In genomic region chr6:87739898-87740297, GRCm38 (mm10) we compare ENCODE assay signal across 18 mouse cellular contexts. TPM values are rescaled to one million over a fixed set of nuclear protein-coding genes. Genes with fewer than 3 reads are reported as not detected.
DNase-seq lines count a peak whose midpoint lies in the region; ATAC-seq and TF ChIP-seq lines count a peak whose summit lies in the region.
"Had no signal": no experiment of that assay in that cellular context is flagged by ENCODE, and none has a peak within 500 bp of the region (broad histone marks: within the 10 kb centered on the region; RNA-seq: fewer than 3 reads in every experiment).

No protein-coding gene starts in this region.

- H3K9me3 ChIP-seq in heart, embryonic 11.5 days (replicated peaks; ENCODE audit: control insufficient read depth, low read length): no peaks in the 10 kb centered on the region
- H3K9me3 ChIP-seq in kidney, embryonic 15.5 days (replicated peaks): no peaks in the 10 kb centered on the region
- H3K9me3 ChIP-seq in MEL (replicated peaks; ENCODE audit: insufficient read depth, low read length): no peaks in the 10 kb centered on the region
- no peaks in the 10 kb centered on the region for H3K9me3 ChIP-seq in liver, embryonic 14.5 days (ENCODE audit: control insufficient read depth, low read length)
- H3K9me3 ChIP-seq: neural tube, embryonic 15.5 days had no signal

- no peak overlapping the region for H3K9ac ChIP-seq in heart, embryonic 11.5 days (ENCODE audit: low read depth, low read length)
- H3K9ac ChIP-seq in kidney, embryonic 15.5 days: no peak overlapping the region
- H3K9ac ChIP-seq in MEL (ENCODE audit: control insufficient read depth, low read depth, low read length, poor library complexity, severe bottlenecking): no peak overlapping the region
- peak overlapping the region; percentile 55 for H3K9ac ChIP-seq in liver, embryonic 14.5 days (replicated peaks)
- H3K9ac ChIP-seq: neural tube, embryonic 15.5 days had no signal

- peaks cover 8% of the 10 kb centered on the region; the same call in 1 of the 2 replicates for H3K27me3 ChIP-seq in heart, embryonic 11.5 days (ENCODE audit: control insufficient read depth, insufficient read depth, low read length)
- H3K27me3 ChIP-seq in kidney, embryonic 15.5 days: peaks cover 13% of the 10 kb centered on the region
- H3K27me3 ChIP-seq in MEL (ENCODE audit: control insufficient read depth in 1 of 2, insufficient read depth in 2 of 2, low read length in 2 of 2): no peaks in the 10 kb centered on the region
- H3K27me3 ChIP-seq in liver, embryonic 14.5 days (ENCODE audit: control insufficient read depth, insufficient read depth, low read length): no peaks in the 10 kb centered on the region; the same call in 1 of the 2 replicates
- H3K27me3 ChIP-seq: neural tube, embryonic 15.5 days had no signal

- TF ChIP-seq POLR2A in MEL (IDR thresholded peaks at IDR 0.05; ENCODE audit: control insufficient read depth in 1 of 2, insufficient read depth in 1 of 2, low read depth in 1 of 2, low read length in 2 of 2, poor library complexity in 1 of 2): no peak

- no peaks in the 10 kb centered on the region for H3K36me3 ChIP-seq in heart, embryonic 11.5 days (ENCODE audit: control insufficient read depth, insufficient read depth, low read length)
- H3K36me3 ChIP-seq in kidney, embryonic 15.5 days: no peaks in the 10 kb centered on the region
- peaks cover 0 to 25% of the 10 kb centered on the region in 2 experiments; a peak in 2 of 4 replicates for H3K36me3 ChIP-seq in MEL (ENCODE audit: control insufficient read depth in 1 of 2, insufficient read depth in 2 of 2, low read length in 2 of 2)
- no peaks in the 10 kb centered on the region for H3K36me3 ChIP-seq in liver, embryonic 14.5 days (replicated peaks; ENCODE audit: control insufficient read depth, insufficient read depth, low read depth)
- H3K36me3 ChIP-seq: neural tube, embryonic 15.5 days had no signal

- H3K4me2 ChIP-seq in heart, embryonic 11.5 days: no peak overlapping the region
- no peak overlapping the region for H3K4me2 ChIP-seq in kidney, embryonic 15.5 days
- H3K4me2 ChIP-seq in liver, embryonic 14.5 days (ENCODE audit: low read depth): no peak overlapping the region; the same call in 1 of the 2 replicates
- H3K4me2 ChIP-seq: midbrain, embryonic 11.5 days; neural tube, embryonic 15.5 days had no signal

- no peak for TF ChIP-seq CTCF in MEL (IDR thresholded peaks at IDR 0.05 in 2 of 3, conservative IDR thresholded peaks at IDR 0.05 in 1 of 3; ENCODE audit: control insufficient read depth in 1 of 3, insufficient read depth in 1 of 3, low read depth in 2 of 3, low read length in 3 of 3, poor library complexity in 1 of 3, severe bottlenecking in 1 of 3)
- no peak for TF ChIP-seq CTCF in liver, embryonic 14.5 days (IDR thresholded peaks at IDR 0.05; ENCODE audit: low read depth)

- 0 out of 2 replicates have a peak, but pooled peaks have one; percentile 20 for ATAC-seq in heart, embryonic 11.5 days (replicated peaks; ENCODE audit: insufficient number of reproducible peaks, low FRiP score, low TSS enrichment)
- ATAC-seq in kidney, embryonic 15.5 days (replicated peaks; ENCODE audit: low FRiP score): no peak
- peak; percentile 22; the same call in 1 of the 2 replicates for ATAC-seq in liver, embryonic 14.5 days (ENCODE audit: insufficient read depth)
- ATAC-seq: intestine, postnatal 0 days had no signal

- WGBS in heart, embryonic 11.5 days (ENCODE audit: insufficient replicate concordance): 28% methylated on average over 6 of the region's 6 CpGs
- 51% methylated on average over 6 of the region's 6 CpGs for WGBS in kidney, embryonic 15.5 days
- 26% methylated on average over 6 of the region's 6 CpGs for WGBS in liver, embryonic 14.5 days (ENCODE audit: insufficient replicate concordance)

- no peak for DNase-seq in heart, adult 8-10 months (ENCODE audit: low spot score)
- no peak for DNase-seq in kidney, adult 18-20 months
- no peak for DNase-seq in MEL (ENCODE audit: low read depth, low spot score)
- DNase-seq in liver, embryonic 14.5 days (ENCODE audit: low read depth in 3 of 3, low spot score in 3 of 3): no peak
- no peak for DNase-seq in adrenal gland, adult 2 months
- DNase-seq in layer of hippocampus, adult 9-11 months: no peak
- DNase-seq: B cell, adult 2 months; cerebellum, adult 18-20 months; gastrocnemius, postnatal 10 days; kidney, postnatal 14 days; right cerebral cortex, postnatal 4 days; thymus, adult 18-20 months had no signal

- no peak overlapping the region for H3K4me3 ChIP-seq in heart, embryonic 11.5 days (ENCODE audit: low read depth, low read length)
- no peak overlapping the region for H3K4me3 ChIP-seq in kidney, embryonic 15.5 days (replicated peaks)
- no peak overlapping the region for H3K4me3 ChIP-seq in MEL (ENCODE audit: control insufficient read depth in 1 of 2, insufficient read depth in 1 of 2, low read depth in 2 of 2, low read length in 2 of 2)
- no peak overlapping the region for H3K4me3 ChIP-seq in liver, embryonic 14.5 days (ENCODE audit: insufficient read depth in 1 of 2, low read depth in 2 of 2, low read length in 2 of 2)
- H3K4me3 ChIP-seq: neural tube, embryonic 15.5 days had no signal

- peak; percentile 65 to 74 for TF ChIP-seq EP300 in MEL (IDR thresholded peaks at IDR 0.05; ENCODE audit: low read depth in 1 of 2, low read length in 2 of 2)
- TF ChIP-seq EP300 in liver, embryonic 14.5 days (IDR thresholded peaks at IDR 0.05; ENCODE audit: low read depth): no peak

- peaks cover 24% of the 10 kb centered on the region for H3K4me1 ChIP-seq in heart, embryonic 11.5 days (ENCODE audit: control insufficient read depth, insufficient read depth, low read length)
- H3K4me1 ChIP-seq in kidney, embryonic 15.5 days: peaks cover 8% of the 10 kb centered on the region; the same call in 1 of the 2 replicates
- peaks cover 21 to 44% of the 10 kb centered on the region in 2 experiments for H3K4me1 ChIP-seq in MEL (ENCODE audit: control insufficient read depth in 1 of 2, insufficient read depth in 2 of 2, low read length in 2 of 2)
- H3K4me1 ChIP-seq in liver, embryonic 14.5 days (replicated peaks; ENCODE audit: control insufficient read depth in 2 of 2, insufficient read depth in 2 of 2, low read length in 1 of 2): peaks cover 35 to 52% of the 10 kb centered on the region in 2 experiments
- H3K4me1 ChIP-seq: neural tube, embryonic 15.5 days had no signal

- no peak for TF ChIP-seq RAD21 in MEL (IDR thresholded peaks at IDR 0.05; ENCODE audit: low read depth, low read length)

- H3K79me2 ChIP-seq in MEL (ENCODE audit: control insufficient read depth, insufficient read depth, low read length, poor library complexity): no peaks in the 10 kb centered on the region

- H3K27ac ChIP-seq in heart, embryonic 11.5 days (ENCODE audit: low read depth, low read length): peak overlapping the region; percentile 62
- H3K27ac ChIP-seq in kidney, embryonic 15.5 days: peak overlapping the region; percentile 59
- peak overlapping the region; percentile 43; the same call in 1 of the 2 replicates for H3K27ac ChIP-seq in MEL (ENCODE audit: control insufficient read depth, low read depth, low read length)
- peak overlapping the region; percentile 93 for H3K27ac ChIP-seq in liver, embryonic 14.5 days
- H3K27ac ChIP-seq: neural tube, embryonic 15.5 days had no signal

TF ChIP-seq in MEL, 35 proteins besides CTCF, POLR2A, EP300 and RAD21 (continues in another document):
- TF ChIP-seq ZKSCAN1 (IDR thresholded peaks at IDR 0.05; ENCODE audit: low read depth, low read length) (no peak), BHLHE40 (IDR thresholded peaks at IDR 0.05; ENCODE audit: borderline replicate concordance, low read depth, low read length) (no peak), MEF2A (IDR thresholded peaks at IDR 0.05; ENCODE audit: extremely low read depth, insufficient replicate concordance, low read depth, low read length, poor library complexity, severe bottlenecking) (no peak), MXI1 (IDR thresholded peaks at IDR 0.05; ENCODE audit: low read depth, low read length) (peak; percentile 20; the same call in 1 of the 2 replicates), ETS1 (IDR thresholded peaks at IDR 0.05; ENCODE audit: low read depth, low read length) (peak; percentile 87), POLR2AphosphoS2 (IDR thresholded peaks at IDR 0.05; ENCODE audit: low read length) (no peak), CHD2 (IDR thresholded peaks at IDR 0.05; ENCODE audit: low read length) (no peak), MAFK (IDR thresholded peaks at IDR 0.05; ENCODE audit: borderline replicate concordance, low read depth, low read length) (no peak), TCF12 (IDR thresholded peaks at IDR 0.05; ENCODE audit: low read depth, low read length) (peak; percentile 70), RCOR1 (IDR thresholded peaks at IDR 0.05; ENCODE audit: low read depth, low read length) (peak; percentile 42), E2F4 (IDR thresholded peaks at IDR 0.05; ENCODE audit: borderline replicate concordance, low read depth, low read length) (no peak)

RNA-seq across cellular contexts. Expression of gene Efcc1, which starts 9.2 kb away (rescaled TPM):
- 0.25 TPM in 1 of 2 replicates, not detected in the other for polyA plus RNA-seq in heart, embryonic 11.5 days (2014; fragmentation: Nextera tagmentation; extraction: Ambion mirVana)
- 1 to 10 TPM in 3 of 4 experiments, under 1 TPM in 1; 0.53 to 1.2 (median 1.1) TPM for total RNA-seq in heart, adult 8-10 months (2022)
- 1.4 and 1.5 TPM in 2 replicates for polyA plus RNA-seq in kidney, embryonic 15.5 days (2015; fragmentation: Nextera tagmentation; extraction: Ambion mirVana)
- 0.27 TPM in 1 of 2 replicates, not detected in the other for total RNA-seq in MEL (2012; rRNA removed)
- polyA plus RNA-seq in MEL (2012; ENCODE audit: insufficient read depth in 1 of 2, insufficient read length in 2 of 2, low read depth in 1 of 2, low replicate concordance in 2 of 2, missing spikeins in 1 of 2): 1 to 10 TPM in 1 of 2 experiments, not detected in 1; 1.2 TPM
- 0.09 and 0.16 TPM in 2 replicates for polyA plus RNA-seq in liver, embryonic 14.5 days (2012; rRNA removed)
- 0.17 and 0.27 TPM in 2 replicates for polyA plus RNA-seq in liver, embryonic 14.5 days (2014; fragmentation: Nextera tagmentation; extraction: Ambion mirVana)
- total RNA-seq in adrenal gland, adult 2 months (2021): 1 to 10 TPM in 1 of 2 experiments, under 1 TPM in 1; 0.63 to 1.1 TPM
- 1.1 and 1.4 TPM in 2 replicates for polyA plus RNA-seq in adrenal gland, adult 2 months (2012; rRNA removed)

RNA-seq across cellular contexts. Expression of gene Gp9, which starts 38.0 kb away (rescaled TPM):
- polyA plus RNA-seq in heart, embryonic 11.5 days (2014; fragmentation: Nextera tagmentation; extraction: Ambion mirVana): 6.1 and 7.1 TPM in 2 replicates
- total RNA-seq in heart, adult 8-10 months (2022): 1 to 10 TPM in 3 of 4 experiments, under 1 TPM in 1; 0.81 to 3.6 (median 1.6) TPM
- polyA plus RNA-seq in kidney, embryonic 15.5 days (2015; fragmentation: Nextera tagmentation; extraction: Ambion mirVana): 1.9 and 2.0 TPM in 2 replicates
- 2.4 and 3.9 TPM in 2 replicates for total RNA-seq in MEL (2012; rRNA removed)
- 10 to 100 TPM in 1 of 2 experiments, not detected in 1; 11.1 TPM for polyA plus RNA-seq in MEL (2012; ENCODE audit: insufficient read depth in 1 of 2, insufficient read length in 2 of 2, low read depth in 1 of 2, low replicate concordance in 2 of 2, missing spikeins in 1 of 2)
- 35.1 and 62.4 TPM in 2 replicates for polyA plus RNA-seq in liver, embryonic 14.5 days (2012; rRNA removed)
- polyA plus RNA-seq in liver, embryonic 14.5 days (2014; fragmentation: Nextera tagmentation; extraction: Ambion mirVana): 29.1 and 35.2 TPM in 2 replicates
- total RNA-seq in adrenal gland, adult 2 months (2021): under 1 TPM in 1 of 2 experiments, not detected in 1; 0.45 TPM
- 0.84 and 1.0 TPM in 2 replicates for polyA plus RNA-seq in adrenal gland, adult 2 months (2012; rRNA removed)
- total RNA-seq: gastrocnemius, postnatal 10 days had no signal
- polyA plus RNA-seq: liver, adult 2 months had no signal

Comparison
In these comparisons a context has a peak if more than half of its experiments do, and no peak if none do; other contexts are left out.
1. H3K27ac ChIP-seq: peak in every context shown above with its lines; median percentile 93 in liver, embryonic 14.5 days; 62 in heart, embryonic 11.5 days; 59 in kidney, embryonic 15.5 days; 43 in MEL.